Mouse (Mus musculus) testis, postnatal 14 days (tissue): ENCODE measurements around the gene Gnas.
"Not testable (repeated sequence)": the region's sequence is repeated elsewhere in the genome, so short reads cannot be mapped to it uniquely, and the experiment has no call there.

Experiments
- DNase-seq: peaks from one replicate; pipeline ENCODE4 v3.0.0; 2021; ENCODE audit warnings: low spot score

Gene Gnas

GRCm38 (mm10) chr2:174294457-174294856, 10.3 kb downstream of the Gnas start:
- DNase-seq: peak; percentile 21

GRCm38 (mm10) chr2:174295175-174295899, 11.2 kb downstream of the Gnas start:
- DNase-seq: peak; percentile 98

GRCm38 (mm10) chr2:174295900-174296465, 11.9 kb downstream of the Gnas start:
- peak; percentile 24 for DNase-seq

- no peak for DNase-seq
Measured at GRCm38 (mm10) chr2:174297086-174297571, 13.0 kb downstream of the Gnas start.

GRCm38 (mm10) chr2:174297851-174298250, 13.7 kb downstream of the Gnas start:
- DNase-seq: no peak

GRCm38 (mm10) chr2:174298471-174298870, 14.4 kb downstream of the Gnas start:
- no peak for DNase-seq

- DNase-seq: no peak
Measured at GRCm38 (mm10) chr2:174299091-174299770, 15.1 kb downstream of the Gnas start.

- DNase-seq: no peak
Measured at GRCm38 (mm10) chr2:174299771-174300160, 15.6 kb downstream of the Gnas start.

GRCm38 (mm10) chr2:174300186-174300585, 16.1 kb downstream of the Gnas start:
- peak; percentile 23 for DNase-seq

- DNase-seq: no peak
Measured at GRCm38 (mm10) chr2:174300666-174301065, 16.5 kb downstream of the Gnas start.

GRCm38 (mm10) chr2:174302526-174302925, 18.4 kb downstream of the Gnas start:
- no peak for DNase-seq

- no peak for DNase-seq
Measured at GRCm38 (mm10) chr2:174305646-174306045, 21.5 kb downstream of the Gnas start.

GRCm38 (mm10) chr2:174307903-174308302, 23.8 kb downstream of the Gnas start:
- no peak for DNase-seq

GRCm38 (mm10) chr2:174310913-174311514, 26.9 kb downstream of the Gnas start:
- no peak for DNase-seq

- DNase-seq: no peak
Measured at GRCm38 (mm10) chr2:174311613-174312012, 27.5 kb downstream of the Gnas start.

- peak; percentile 43 for DNase-seq
Measured at GRCm38 (mm10) chr2:174312118-174312647, 28.1 kb downstream of the Gnas start.

- DNase-seq: no peak
Measured at GRCm38 (mm10) chr2:174312661-174313060, 28.5 kb downstream of the Gnas start.

GRCm38 (mm10) chr2:174315445-174315844, 31.3 kb downstream of the Gnas start:
- not testable (repeated sequence) for DNase-seq

- DNase-seq: no peak
Measured at GRCm38 (mm10) chr2:174316661-174317060, 32.5 kb downstream of the Gnas start.

GRCm38 (mm10) chr2:174325989-174326388, 41.9 kb downstream of the Gnas start:
- DNase-seq: no peak

GRCm38 (mm10) chr2:174326481-174326880, 42.4 kb downstream of the Gnas start:
- DNase-seq: no peak

GRCm38 (mm10) chr2:174327295-174327981, 43.3 kb downstream of the Gnas start:
- DNase-seq: peak; percentile 49
